Mouse (Mus musculus) layer of hippocampus, postnatal 25 days (tissue): ENCODE data around the gene Olfr1177-ps. TPM values are rescaled to one million over a fixed set of nuclear protein-coding genes. Genes with fewer than 3 reads are reported as not detected.

Experiments used
- DNase-seq, 2 experiments: peaks; one replicate each; pipeline ENCODE4 v3.0.0; 2022; ENCODE audit warnings: mixed read lengths in 2 of 2, low spot score in 1 of 2; ENCODE audit errors: extremely low spot score in 1 of 2
- total RNA-seq, 2 experiments: library from RNA; stranded (reverse); gene quantifications; 2 replicates each; pipeline ENCODE4 v1.2.3; 2021

Gene Olfr1177-ps
- not detected for total RNA-seq

DNA sequence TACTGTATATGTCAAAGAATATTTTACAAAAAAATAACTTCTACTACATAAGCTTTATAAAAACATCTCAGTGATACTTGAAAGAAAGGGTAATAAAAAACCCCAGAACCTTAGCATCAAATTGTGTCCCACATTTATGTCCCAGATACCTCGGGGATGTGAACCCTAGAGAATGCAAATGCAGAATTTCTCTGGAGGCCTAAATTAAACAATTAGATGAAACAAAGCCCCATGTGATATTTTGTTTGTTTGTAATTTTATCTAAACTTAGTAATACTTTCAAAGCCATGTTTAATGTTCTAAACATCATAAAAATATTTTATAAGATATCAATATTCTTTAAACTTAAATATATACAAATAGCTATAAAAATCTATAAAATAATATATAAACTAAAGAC lies at the start of gene Olfr1177-ps:
Gene Olfr1177-ps, minus strand, starts transcription at position 101 of the 400 bp plus-strand sequence.
- no peak for DNase-seq

DNA sequence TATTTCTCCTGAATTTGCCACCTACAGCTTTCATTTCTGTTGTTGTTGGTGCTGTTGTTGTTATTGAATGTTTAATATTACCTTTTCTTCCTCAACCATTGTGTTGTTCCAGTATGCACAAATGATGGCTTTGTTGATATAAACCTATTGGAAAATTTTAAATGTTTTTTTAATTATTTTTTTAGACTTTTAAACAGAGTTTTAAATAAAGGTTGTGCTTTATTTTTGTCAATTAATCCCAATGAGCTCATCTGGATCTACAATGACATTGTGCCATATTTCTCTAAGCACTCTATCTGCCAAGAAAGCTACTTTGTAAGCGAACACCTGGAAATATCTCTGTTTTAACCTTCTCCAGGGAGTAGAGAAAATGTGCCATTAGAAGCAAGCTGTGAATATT lies 40.5 kb upstream of the Olfr1177-ps start, which contains the start of gene Olfr1178:
Gene Olfr1178, plus strand, starts transcription at position 301 of the 400 bp plus-strand sequence.
- DNase-seq, result no peak

- DNase-seq, result no peak
These were observed 10.0 kb upstream of the Olfr1177-ps start for GRCm38 (mm10) chr2:88356304-88356703.

DNA sequence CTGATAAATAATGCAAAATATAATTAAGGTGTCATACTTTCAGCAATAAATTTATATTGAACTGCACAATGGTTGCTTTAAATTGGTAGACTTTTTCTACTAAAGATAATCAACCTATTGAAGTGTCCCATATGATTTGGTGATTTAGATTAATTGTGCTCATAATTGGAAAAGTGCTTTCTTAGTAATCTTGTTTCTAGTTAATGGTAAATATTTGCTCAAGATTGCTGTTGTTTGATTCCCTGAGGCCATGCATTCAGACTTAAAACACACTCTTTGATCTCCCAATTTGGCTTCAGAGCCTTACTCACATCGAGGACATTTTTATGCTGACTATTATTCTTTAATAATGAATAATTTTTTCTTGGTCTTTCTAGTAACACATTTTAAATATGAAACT lies 9.9 kb downstream of the Olfr1177-ps start, which contains the start of gene Olfr1176:
Gene Olfr1176, plus strand, starts transcription at position 301 of the 400 bp plus-strand sequence.
- no peak for DNase-seq

GRCm38 (mm10) chr2:88327115-88327514 lies 19.2 kb downstream of the Olfr1177-ps start, which contains the start of gene Olfr1175-ps:
Gene Olfr1175-ps (minus strand): TSS chr2:88327215.
- DNase-seq, result no peak

DNA sequence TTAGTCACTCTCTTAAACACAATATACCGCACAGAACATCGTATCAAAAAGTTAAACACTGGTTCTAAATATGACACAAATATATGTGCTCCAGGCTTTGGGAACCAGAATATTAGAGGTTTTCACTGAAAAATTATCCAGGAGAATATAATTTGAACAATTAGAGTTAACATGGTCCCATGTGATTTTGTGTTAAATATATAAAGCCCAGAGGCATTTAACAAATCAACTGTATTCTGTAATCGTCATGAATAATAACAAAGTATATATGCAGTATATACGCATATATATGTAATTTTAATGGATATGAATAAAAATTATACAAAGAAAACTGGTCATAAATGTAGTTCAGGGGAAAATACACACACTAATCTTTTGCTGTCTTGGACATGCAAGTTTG lies 31.3 kb downstream of the Olfr1177-ps start, which contains the start of gene Olfr1174-ps:
Gene Olfr1174-ps, minus strand, starts transcription at position 101 of the 400 bp plus-strand sequence.
- no peak for DNase-seq

Other genes starting within 250 kb of the Olfr1177-ps start
- not detected for gene Olfr1166, start 218.2 kb downstream of the Olfr1177-ps start, total RNA-seq
- gene Olfr1167, start 191.3 kb downstream of the Olfr1177-ps start, total RNA-seq, result not detected
- not detected for gene Olfr1168, start 164.6 kb downstream of the Olfr1177-ps start, total RNA-seq
- gene Olfr1170, start 118.2 kb downstream of the Olfr1177-ps start, total RNA-seq, result not detected
- not detected for gene Olfr1173, start 66.6 kb downstream of the Olfr1177-ps start, total RNA-seq
- gene Olfr1174-ps, start 31.4 kb downstream of the Olfr1177-ps start, total RNA-seq, result not detected
- gene Olfr1175-ps, start 19.3 kb downstream of the Olfr1177-ps start, total RNA-seq, result not detected
- gene Olfr1176, start 9.8 kb downstream of the Olfr1177-ps start, total RNA-seq, result not detected
- not detected for gene Olfr1178, start 40.6 kb upstream of the Olfr1177-ps start, total RNA-seq
- gene Olfr1179, start 60.0 kb upstream of the Olfr1177-ps start, total RNA-seq, result not detected
- gene Olfr1180, start 72.7 kb upstream of the Olfr1177-ps start, total RNA-seq, result not detected
- gene Olfr1181, start 79.7 kb upstream of the Olfr1177-ps start, total RNA-seq, result not detected
- not detected for gene Gm13757, start 102.6 kb upstream of the Olfr1177-ps start, total RNA-seq
- not detected for gene Olfr1183, start 108.4 kb upstream of the Olfr1177-ps start, total RNA-seq
- gene Olfr1184, start 137.1 kb upstream of the Olfr1177-ps start, total RNA-seq, result not detected
- not detected for gene Olfr1185-ps1, start 146.8 kb upstream of the Olfr1177-ps start, total RNA-seq
- not detected for gene Olfr1186, start 172.1 kb upstream of the Olfr1177-ps start, total RNA-seq
- not detected for gene Olfr1188, start 210.4 kb upstream of the Olfr1177-ps start, total RNA-seq
- gene Olfr1189, start 240.0 kb upstream of the Olfr1177-ps start, total RNA-seq, result not detected